Mouse (Mus musculus): ENCODE results near the gene Krt83.
A peak's percentile ranks its signal among the peaks of the same experiment; 100 is the strongest.

Krt83 gene

DNA sequence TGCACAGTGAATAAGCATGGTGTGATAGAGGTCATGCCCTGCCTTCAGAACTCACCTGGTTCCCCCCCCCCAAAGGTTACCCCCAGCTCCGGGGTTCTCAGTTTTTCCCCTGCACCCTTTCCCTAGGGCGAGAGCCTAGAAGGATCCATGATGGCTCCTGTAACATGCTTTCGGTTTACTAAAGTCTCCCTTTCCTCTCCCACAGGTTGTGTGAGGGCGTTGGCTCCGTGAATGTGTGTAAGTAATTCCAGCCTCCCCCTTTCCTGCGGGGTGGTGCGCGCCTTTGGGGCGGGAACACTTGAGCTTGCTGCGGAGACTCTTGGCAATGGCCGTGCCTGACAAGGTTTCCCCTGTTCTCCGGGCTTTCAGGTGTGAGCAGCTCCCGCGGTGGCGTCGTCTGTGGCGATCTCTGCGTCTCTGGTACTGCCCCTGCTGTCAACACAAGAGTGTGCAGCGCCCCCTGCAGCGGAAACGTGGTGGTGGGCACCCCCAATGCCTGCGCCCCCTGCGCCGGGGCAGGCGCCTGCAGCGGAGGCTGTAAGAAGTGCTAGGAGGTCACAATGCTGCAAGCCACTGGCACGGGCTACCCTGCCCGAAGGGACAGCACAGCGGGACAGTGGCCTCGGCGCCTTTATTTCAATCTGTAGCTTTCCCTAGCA is 12.2 kb downstream of the Krt83 start:
- DNase-seq (ENCODE audit: low spot score in 2 of 2): peak in 1 of 2 experiments; percentile 60

DNA sequence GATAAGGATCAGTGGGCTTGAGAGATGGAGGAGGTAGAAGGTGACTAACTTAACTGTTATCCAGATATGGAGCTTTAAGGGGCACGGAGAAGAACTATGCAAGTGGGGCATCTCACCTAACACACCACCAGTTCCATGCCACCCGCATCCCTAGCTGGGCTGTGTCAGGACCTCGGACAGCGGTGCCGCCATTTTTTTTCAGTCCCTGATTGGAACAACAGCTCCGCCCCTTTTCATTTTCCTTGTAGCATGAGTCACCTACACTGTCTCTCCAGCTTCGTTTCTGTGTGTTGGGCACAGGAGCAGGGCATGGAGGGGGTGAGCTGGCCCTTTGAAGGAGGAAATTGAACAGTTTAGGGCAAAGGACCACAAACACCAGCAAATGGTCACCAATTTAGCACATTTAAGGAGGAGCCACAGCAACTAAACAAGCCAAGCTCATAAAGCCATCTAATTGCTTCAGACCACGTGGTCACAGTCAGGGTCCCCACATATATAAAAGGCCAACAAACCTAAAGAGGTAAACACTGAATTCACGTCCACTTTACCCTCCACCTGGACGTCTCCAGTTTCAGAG is 18.3 kb downstream of the Krt83 start, which contains the start of gene Krt86:
Krt86 (plus strand) TSS at position 527 of the 577 bp plus-strand sequence.
- DNase-seq (ENCODE audit: low spot score in 2 of 2): no peak

DNA sequence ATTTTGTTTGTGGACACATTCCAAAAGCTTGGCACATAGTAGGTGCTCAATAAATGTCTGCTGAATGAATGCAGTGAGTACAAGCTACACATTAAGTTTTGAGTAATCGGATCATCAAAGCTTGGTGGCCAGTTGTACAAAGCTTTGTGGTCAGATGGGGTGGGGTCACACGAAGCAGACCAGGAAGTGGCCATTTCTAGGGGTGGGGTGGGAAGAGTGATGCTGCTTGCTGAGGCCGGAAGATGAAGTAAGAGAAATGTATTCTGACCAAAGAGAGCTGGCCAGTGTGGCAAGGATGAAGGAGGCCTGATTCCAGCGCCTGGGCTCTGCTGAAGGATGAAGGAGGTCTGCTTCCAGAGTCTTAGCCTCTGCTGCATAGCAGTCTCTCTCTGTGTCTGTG is 22.2 kb downstream of the Krt83 start:
- no peak for DNase-seq (ENCODE audit: low spot score in 2 of 2)

DNA sequence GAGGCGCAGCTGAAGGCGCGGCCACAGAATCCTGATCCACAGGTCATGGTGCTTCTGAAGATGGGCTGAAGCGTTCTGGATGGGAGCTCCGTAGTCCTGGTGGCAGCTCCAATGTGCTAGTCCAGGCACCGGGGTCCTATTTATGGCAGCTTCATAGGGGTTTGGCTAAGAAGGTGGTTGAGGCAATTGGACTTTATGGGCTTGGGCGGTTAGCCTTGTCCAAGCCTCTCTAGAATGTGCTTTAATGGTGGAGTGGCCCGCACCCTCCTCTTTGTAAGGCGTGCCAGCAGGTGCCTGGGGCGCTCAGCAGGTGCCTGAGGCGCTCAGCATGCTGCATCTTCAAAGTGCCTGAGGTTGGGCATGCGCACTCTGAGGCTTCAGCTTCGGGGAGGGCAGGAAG is 27.7 kb downstream of the Krt83 start, which contains the start of gene Krt81:
Krt81 (minus strand) TSS at position 101 of the 400 bp plus-strand sequence.
- DNase-seq (ENCODE audit: low spot score in 2 of 2): no peak

DNA sequence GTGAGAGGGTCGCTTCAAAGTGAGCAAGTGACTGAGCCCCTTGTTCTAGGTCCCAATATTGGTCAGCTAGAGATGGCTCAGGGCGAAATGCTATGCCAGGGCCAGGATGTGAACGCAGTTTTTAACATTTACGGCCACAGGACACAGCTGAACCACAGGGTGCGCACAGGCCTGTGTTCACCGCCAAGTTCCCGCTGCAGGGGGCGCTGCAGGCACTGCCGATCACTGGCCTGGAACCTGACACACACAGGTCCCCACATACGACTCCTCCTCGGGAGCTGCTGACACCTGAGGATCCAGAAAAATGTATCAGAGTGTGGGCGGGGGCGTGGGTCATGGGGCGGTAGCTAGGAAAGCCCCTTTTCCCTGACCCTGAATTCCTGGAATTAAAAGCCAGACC is 32.0 kb downstream of the Krt83 start:
- DNase-seq (ENCODE audit: low spot score in 2 of 2): no peak

DNA sequence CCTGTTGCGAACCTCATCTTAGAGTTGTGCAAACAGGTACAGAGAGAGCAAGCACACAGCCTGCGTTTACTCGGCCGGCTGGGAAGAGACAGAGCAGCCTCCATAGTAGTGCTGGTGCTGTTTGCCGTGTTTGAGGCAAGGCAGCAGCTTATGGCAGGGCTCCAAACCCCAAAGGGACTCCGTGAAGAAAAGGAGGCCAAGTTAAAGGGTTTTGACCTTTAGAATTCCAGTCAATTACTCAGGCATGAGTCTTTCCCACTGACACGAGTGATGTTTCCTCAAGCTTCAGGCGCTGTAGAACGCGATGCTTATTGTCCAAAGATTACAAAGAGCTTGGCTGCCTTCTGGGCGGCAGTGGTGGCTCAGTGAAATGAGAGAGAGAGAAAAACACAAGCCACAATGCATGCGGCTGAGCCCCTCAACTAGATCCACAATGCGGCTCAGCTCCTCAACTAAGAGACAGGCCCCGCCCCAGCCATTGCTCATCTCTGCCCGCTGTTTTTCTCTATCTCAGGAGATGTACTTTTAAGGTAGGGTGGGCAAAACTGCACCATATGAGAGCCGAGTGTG is 32.9 kb downstream of the Krt83 start:
- no peak for DNase-seq (ENCODE audit: low spot score in 2 of 2)

DNA sequence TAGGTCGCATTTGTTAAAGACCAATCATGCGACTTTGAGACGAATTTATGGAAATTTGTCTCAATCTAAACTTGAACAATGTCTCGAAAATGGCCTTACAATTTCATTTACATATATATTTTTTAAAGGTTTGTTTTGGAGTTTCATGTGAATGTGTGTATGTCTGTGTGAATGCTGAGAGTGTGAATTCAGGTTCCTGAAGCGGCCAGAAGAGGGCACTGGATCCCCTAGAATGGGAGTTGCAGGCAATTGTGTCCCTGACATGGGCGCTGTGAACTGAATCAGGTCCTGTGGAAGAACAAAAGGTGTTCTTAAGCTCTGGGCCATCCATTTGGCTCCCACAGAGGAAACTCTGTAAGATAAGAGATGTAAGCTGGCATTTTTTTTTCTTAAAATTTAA is 35.4 kb downstream of the Krt83 start:
- DNase-seq (ENCODE audit: low spot score in 2 of 2): no peak

DNA sequence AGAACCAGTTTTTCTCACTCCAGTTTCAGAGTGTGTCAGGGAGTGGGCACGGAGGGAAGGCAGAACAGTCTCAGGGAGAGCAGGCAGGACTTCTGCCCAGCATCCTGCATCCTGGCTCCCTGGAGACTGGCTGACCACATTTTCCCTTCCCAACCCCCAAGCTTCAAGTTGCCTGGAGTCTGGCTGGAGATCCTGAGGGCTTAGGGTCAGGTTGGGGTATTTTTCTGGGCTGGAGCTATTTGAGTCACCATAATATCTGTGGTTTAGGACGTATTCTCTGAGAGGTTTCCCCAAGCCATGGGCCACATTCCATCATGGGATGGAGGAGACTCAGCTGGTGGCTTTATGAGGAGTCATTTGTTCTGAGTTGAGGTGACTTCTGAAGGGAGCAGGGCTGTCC is 36.0 kb downstream of the Krt83 start:
- DNase-seq (ENCODE audit: low spot score in 2 of 2): no peak

DNA sequence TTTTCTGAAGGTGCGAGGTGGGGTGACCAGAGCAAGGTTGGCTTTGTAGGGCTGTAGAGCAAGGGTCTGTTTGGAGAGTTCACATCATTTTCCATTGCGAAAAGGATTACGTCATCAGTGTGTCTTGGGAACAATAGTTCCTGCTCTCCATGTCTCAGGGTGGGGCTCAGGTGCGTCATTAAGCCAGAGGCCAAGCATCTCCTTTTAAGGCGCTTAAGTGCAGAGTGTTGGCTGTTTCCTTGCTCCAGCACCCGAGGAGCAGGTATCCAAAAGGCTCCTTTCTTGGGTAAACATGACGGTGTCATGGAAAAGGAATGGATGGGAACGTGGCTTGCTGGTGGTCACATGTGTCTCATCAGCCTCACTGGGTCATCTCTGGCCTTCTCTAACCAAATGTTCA is 36.5 kb downstream of the Krt83 start:
- DNase-seq (ENCODE audit: low spot score in 2 of 2): no peak

DNA sequence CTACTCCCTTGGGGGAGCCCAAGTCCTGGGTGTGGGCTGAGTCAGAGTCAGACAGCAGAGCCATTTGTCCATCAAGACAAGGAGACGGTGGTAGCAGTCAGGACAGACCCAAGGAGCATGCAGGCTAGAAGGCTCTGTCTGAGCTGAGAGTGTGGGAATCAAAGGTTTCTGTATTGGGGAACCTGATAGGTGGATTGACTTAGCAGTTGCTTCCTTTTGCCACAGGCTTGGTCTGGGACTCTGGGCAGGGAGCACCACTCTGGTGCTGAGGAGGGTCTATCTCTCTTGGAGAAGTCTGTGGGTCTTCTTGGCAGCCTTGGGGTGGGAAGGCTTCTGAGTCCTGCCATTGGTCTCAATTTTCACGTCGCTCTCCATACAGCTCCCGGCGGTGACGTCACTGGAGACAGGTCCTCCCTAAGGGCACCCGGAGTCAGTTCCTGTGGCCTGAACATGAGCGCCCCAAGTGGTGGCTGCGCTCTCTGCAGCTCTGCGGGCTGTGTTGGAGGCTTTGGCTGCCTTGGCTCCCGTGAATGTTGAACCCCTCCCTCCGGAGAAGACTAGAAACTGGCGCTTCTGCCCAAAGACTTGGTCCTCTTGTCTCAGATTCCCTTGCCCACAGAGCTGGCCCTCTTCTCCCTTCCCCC is 38.1 kb downstream of the Krt83 start:
- peak; percentile 70 to 87 for DNase-seq (ENCODE audit: low spot score in 2 of 2)

DNA sequence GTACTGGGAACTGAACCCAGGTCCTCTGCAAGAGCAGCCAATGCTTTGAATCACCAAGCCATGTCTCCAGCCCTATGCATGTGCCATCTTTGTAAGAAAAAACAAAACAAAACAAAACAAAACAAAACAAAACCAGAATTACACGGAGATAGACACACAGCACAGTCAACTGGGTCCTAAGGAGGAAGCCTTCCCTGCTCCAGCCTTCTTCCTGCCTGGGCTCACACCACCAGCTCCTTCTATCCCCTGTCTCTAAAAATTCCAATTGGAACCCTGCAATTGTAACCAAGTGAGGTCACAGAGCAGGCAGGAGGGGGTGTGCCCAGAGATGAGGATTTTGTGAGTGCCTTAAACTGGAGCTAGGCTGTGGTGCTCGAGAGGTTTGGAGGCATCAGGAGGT is 43.9 kb downstream of the Krt83 start, which contains the start of gene Krt88:
Krt88 (plus strand) TSS at position 301 of the 400 bp plus-strand sequence.
- DNase-seq (ENCODE audit: low spot score in 2 of 2): no peak

DNA sequence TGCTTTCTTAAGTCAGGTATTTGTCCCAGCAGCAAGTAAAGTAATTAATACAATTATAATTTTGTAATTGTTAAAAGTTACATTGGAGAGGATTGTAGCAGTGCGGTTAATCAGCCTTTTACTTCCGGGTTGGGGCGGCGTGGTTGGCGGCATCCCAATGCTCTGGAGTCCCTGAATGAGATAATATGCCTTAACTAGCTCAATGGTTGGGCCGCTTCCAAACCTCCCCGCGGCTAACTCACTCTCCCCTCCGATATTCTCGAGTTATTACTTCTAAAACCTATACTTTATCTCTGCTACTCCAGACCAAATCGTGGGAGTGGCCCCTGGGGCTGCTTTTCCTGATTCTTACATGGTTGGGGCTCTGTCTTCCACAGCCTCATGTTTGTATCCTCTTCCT is 44.7 kb downstream of the Krt83 start:
- DNase-seq (ENCODE audit: low spot score in 2 of 2): no peak

DNA sequence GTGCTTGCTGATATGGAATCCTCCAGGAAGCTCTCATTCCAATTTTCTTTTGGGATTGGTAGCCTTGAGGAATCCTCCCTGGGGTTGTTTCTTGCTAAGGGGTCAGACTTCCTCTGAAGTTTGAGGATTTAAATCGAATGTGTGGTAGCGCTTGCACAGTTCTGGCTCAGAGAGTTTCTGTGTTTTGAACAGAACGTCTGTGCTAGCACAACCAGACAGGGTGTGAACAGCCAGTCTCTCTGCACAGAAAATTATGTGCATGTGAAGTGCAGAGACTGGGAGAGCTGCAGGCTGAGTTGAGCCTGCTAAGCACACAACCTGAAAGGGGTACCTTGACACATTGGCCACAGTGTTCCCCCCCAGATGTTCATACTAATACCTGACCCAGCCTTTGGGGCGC is 50.5 kb downstream of the Krt83 start:
- DNase-seq (ENCODE audit: low spot score in 2 of 2): no peak

DNA sequence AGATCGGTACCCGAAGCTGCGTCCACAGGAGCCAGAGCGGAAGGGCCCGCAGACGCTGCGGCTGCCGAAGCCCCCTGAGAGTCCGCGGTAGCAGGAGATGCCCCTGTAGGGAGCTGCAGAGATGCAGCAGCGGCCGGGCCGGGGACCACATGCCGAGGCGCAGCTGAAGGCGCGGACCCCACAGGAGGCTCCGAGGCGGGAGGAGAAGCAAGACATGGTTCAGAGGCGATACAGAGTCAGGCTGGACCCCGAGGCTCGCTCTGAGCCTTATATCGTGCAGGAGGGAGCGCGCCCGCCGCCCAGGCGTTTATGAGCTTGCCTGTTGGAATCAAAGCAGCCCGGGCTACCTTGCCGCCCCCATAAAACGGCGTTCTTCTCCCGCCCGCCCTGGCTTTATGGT is 52.8 kb downstream of the Krt83 start, which contains the start of gene Krt87:
Krt87 (minus strand) TSS at position 250 of the 400 bp plus-strand sequence.
- DNase-seq (ENCODE audit: low spot score in 2 of 2): no peak

DNA sequence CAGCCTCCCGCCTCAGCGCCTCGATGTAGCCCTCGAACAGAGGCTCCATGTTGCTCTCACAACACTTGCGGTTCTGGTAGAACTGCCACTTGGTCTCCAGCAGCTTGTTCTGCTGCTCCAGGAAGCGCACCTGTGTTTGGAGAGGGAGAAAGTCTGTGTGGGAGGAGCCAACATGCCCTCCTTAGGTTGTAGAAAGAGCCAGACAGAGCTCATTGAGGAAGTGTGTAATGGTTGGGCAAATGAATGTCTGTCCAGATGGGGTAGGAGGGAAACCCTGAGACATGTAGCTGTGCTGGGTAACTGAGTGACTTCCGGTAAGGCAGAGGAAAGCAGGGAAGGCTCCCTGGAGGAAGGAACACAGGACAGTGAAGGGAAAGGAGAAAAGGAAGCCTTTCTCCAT is 54.7 kb downstream of the Krt83 start:
- no peak for DNase-seq (ENCODE audit: low spot score in 2 of 2)

Measured in cerebellum, postnatal 4 days (tissue).